Mouse (Mus musculus) kidney, postnatal 0 days (tissue): ENCODE measurements around the gene Zfp59. TPM values are rescaled to one million over a fixed set of nuclear protein-coding genes. Genes with fewer than 3 reads are reported as not detected.
A peak's percentile ranks its signal among the peaks of the same experiment; 100 is the strongest.
"Not testable (repeated sequence)": the region's sequence is repeated elsewhere in the genome, so short reads cannot be mapped to it uniquely, and the experiment has no call there.

Experiments
- ATAC-seq: fragments of 200-750 bp; cut with Nextera tagmentation; replicated peaks from 2 replicates; pipeline ENCODE4 v1.8.0; 2017; ENCODE audit warnings: low read depth, moderate number of reproducible peaks, moderate TSS enrichment, moderate library complexity; ENCODE audit not compliant: low FRiP score
- DNase-seq: peaks from one replicate; pipeline ENCODE4 v3.0.0-alpha.2; 2016; ENCODE audit warnings: low spot score
- H3K27ac ChIP-seq: fragments of 300-500 bp; sonication (generic); 2 replicates; pipeline ENCODE4 v1.5.1; 2014; ENCODE audit warnings: mild to moderate bottlenecking
- H3K27me3 ChIP-seq: fragments of 300-500 bp; sonication (generic); 2 replicates; pipeline ENCODE4 v1.6.1; 2014; ENCODE audit warnings: low read length, mixed read lengths; ENCODE audit not compliant: insufficient read depth
- H3K36me3 ChIP-seq: fragments of 300-500 bp; sonication (generic); 2 replicates; pipeline ENCODE4 v1.6.1; 2014; ENCODE audit warnings: low read length, mixed read lengths; ENCODE audit not compliant: insufficient read depth
- H3K4me1 ChIP-seq: fragments of 300-500 bp; sonication (generic); replicated peaks from 2 replicates; pipeline ENCODE4 v1.6.1; 2014; ENCODE audit warnings: antibody characterized with exemption, low read length, mixed read lengths; ENCODE audit not compliant: insufficient read depth
- H3K4me2 ChIP-seq: fragments of 300-500 bp; sonication (generic); 2 replicates; pipeline ENCODE4 v1.6.1; 2014; ENCODE audit warnings: mild to moderate bottlenecking, low read length, moderate library complexity, mixed read lengths
- H3K4me3 ChIP-seq: fragments of 300-500 bp; sonication (generic); replicated peaks from 2 replicates; pipeline ENCODE4 v1.5.1; 2014; ENCODE audit warnings: low read depth, low read length
- H3K9ac ChIP-seq: fragments of 300-500 bp; sonication (generic); 2 replicates; pipeline ENCODE4 v1.6.1; 2014; ENCODE audit warnings: low read depth, low read length
- H3K9me3 ChIP-seq: fragments of 300-500 bp; sonication (generic); replicated peaks from 2 replicates; pipeline ENCODE4 v1.6.1; 2016; ENCODE audit warnings: low read length, inconsistent platforms, mixed read lengths
- CTCF ChIP-seq: IDR thresholded peaks from 2 replicates; pipeline ENCODE4 v1.5.1; 2016; ENCODE audit warnings: antibody characterized with exemption, low read depth, mild to moderate bottlenecking, moderate library complexity
- WGBS: fragments of 180-500 bp; shearing (Covaris S2); extraction: QIAGEN DNeasy Blood & Tissue Kit; methylation state at CpG from one replicate; pipeline ENCODE4 v1.1.7; 2014; 5-methylcytosine and 5-hydroxymethylcytosine counted together
- polyA plus RNA-seq: library from polyadenylated mRNA; unstranded; fragments of >200 nt; fragmentation: Nextera tagmentation; extraction: Ambion mirVana; gene quantifications from 2 replicates; pipeline ENCODE4 v1.2.1, GENCODE M21; 2015

Gene Zfp59
- polyA plus RNA-seq, 1 experiment from 2014 or later, result 6.0 TPM

- Histone ChIP-seq H3K4me2 (peak overlapping the region; percentile 71), H3K4me3 (peak overlapping the region; percentile 56), H3K27me3 (no peaks in the 10 kb centered on the region), H3K9ac (peak overlapping the region; percentile 63), H3K4me1 (no peaks in the 10 kb centered on the region), H3K9me3 (no peaks in the 10 kb centered on the region), H3K27ac (peak overlapping the region; percentile 85), H3K36me3 (peaks cover 6% of the 10 kb centered on the region; the same call in 1 of the 2 replicates)
- ATAC-seq (peak; percentile 92), DNase-seq (peak; percentile 92)
- TF ChIP-seq CTCF, result no peak
- under 1% methylated on average over 22 of the region's 22 CpGs for WGBS
Observed at GRCm38 (mm10) chr7:27860396-27861235, 22.2 kb downstream of the Zfp59 start.

GRCm38 (mm10) chr7:27862578-27862977, 24.2 kb downstream of the Zfp59 start:
- H3K27ac ChIP-seq, DNase-seq, H3K27me3 ChIP-seq, H3K9ac ChIP-seq, H3K9me3 ChIP-seq, ATAC-seq, H3K4me2 ChIP-seq, H3K4me3 ChIP-seq, H3K4me1 ChIP-seq: not testable (repeated sequence)
- WGBS, result 79% methylated on average over 5 of the region's 5 CpGs
- peaks cover 18% of the 10 kb centered on the region for H3K36me3 ChIP-seq

GRCm38 (mm10) chr7:27881721-27882120, 43.3 kb downstream of the Zfp59 start:
- no peak overlapping the region for H3K9ac ChIP-seq
- H3K27ac ChIP-seq, result no peak overlapping the region
- no peaks in the 10 kb centered on the region for H3K9me3 ChIP-seq
- H3K4me3 ChIP-seq, result no peak overlapping the region
- TF ChIP-seq CTCF, result no peak
- WGBS, result 93% methylated on average over 4 of the region's 4 CpGs
- DNase-seq (no peak), ATAC-seq (no peak)
- H3K4me1 ChIP-seq, result no peaks in the 10 kb centered on the region
- no peaks in the 10 kb centered on the region for H3K27me3 ChIP-seq
- H3K4me2 ChIP-seq, result no peak overlapping the region
- H3K36me3 ChIP-seq, result peaks cover 11% of the 10 kb centered on the region

- Histone ChIP-seq H3K9me3 (no peaks in the 10 kb centered on the region), H3K9ac (no peak overlapping the region), H3K4me3 (no peak overlapping the region), H3K4me2 (no peak overlapping the region), H3K27ac (no peak overlapping the region), H3K27me3 (no peaks in the 10 kb centered on the region), H3K36me3 (no peaks in the 10 kb centered on the region), H3K4me1 (no peaks in the 10 kb centered on the region)
- no peak for ATAC-seq
- 94% methylated on average over 4 of the region's 4 CpGs for WGBS
- TF ChIP-seq CTCF, result no peak
- DNase-seq, result no peak
Observed at GRCm38 (mm10) chr7:27900601-27901000, 62.2 kb downstream of the Zfp59 start.

- no peak for TF ChIP-seq CTCF
- H3K4me3 ChIP-seq, result no peak overlapping the region
- DNase-seq, result no peak
- 76% methylated on average over 11 of the region's 11 CpGs for WGBS
- no peak for ATAC-seq
- no peak overlapping the region for H3K4me2 ChIP-seq
- no peak overlapping the region for H3K9ac ChIP-seq
- no peaks in the 10 kb centered on the region for H3K4me1 ChIP-seq
- no peaks in the 10 kb centered on the region for H3K27me3 ChIP-seq
- no peaks in the 10 kb centered on the region; the same call in 1 of the 2 replicates for H3K9me3 ChIP-seq
- peaks cover 4% of the 10 kb centered on the region; the same call in 1 of the 2 replicates for H3K36me3 ChIP-seq
- no peak overlapping the region for H3K27ac ChIP-seq
Observed at GRCm38 (mm10) chr7:27905061-27905848, 66.8 kb downstream of the Zfp59 start.

Other genes starting within 250 kb of the Zfp59 start
- gene Akt2, start 247.1 kb upstream of the Zfp59 start, polyA plus RNA-seq, result 74.3 and 75.3 TPM in 2 replicates
- gene Ttc9b, start 184.7 kb upstream of the Zfp59 start, polyA plus RNA-seq, result not detected in 2 replicates
- gene Map3k10, start 164.0 kb upstream of the Zfp59 start, polyA plus RNA-seq, result 5.0 and 6.8 TPM in 2 replicates
- 2.9 and 3.2 TPM in 2 replicates for gene Zfp607b, start 149.3 kb upstream of the Zfp59 start, polyA plus RNA-seq
- gene Zfp60, start 107.2 kb upstream of the Zfp59 start, polyA plus RNA-seq, result 20.8 and 23.9 TPM in 2 replicates
- 1.9 and 2.3 TPM in 2 replicates for gene Zfp626, start 31.4 kb upstream of the Zfp59 start, polyA plus RNA-seq
- gene Zfp607a, start 18.9 kb downstream of the Zfp59 start, polyA plus RNA-seq, result 2.2 and 2.4 TPM in 2 replicates
- gene Zfp974, start 90.9 kb downstream of the Zfp59 start, polyA plus RNA-seq, result 5.4 and 5.8 TPM in 2 replicates
- gene Zfp780b, start 140.6 kb downstream of the Zfp59 start, polyA plus RNA-seq, result 9.4 and 11.7 TPM in 2 replicates
- gene Zfp850, start 175.5 kb downstream of the Zfp59 start, polyA plus RNA-seq, result 2.6 and 2.8 TPM in 2 replicates
- 229 and 245 TPM in 2 replicates for gene Psmc4, start 211.5 kb downstream of the Zfp59 start, polyA plus RNA-seq
- gene Fcgbp, start 232.6 kb downstream of the Zfp59 start, polyA plus RNA-seq, result 0.92 and 0.96 TPM in 2 replicates